Mouse (Mus musculus) midbrain, embryonic 11.5 days (tissue): ENCODE measurements at regions not wholly inside any gene's neighbourhood (a gene's known extent, or its start where the extent isn't known, plus 50 kb on each side); places are given as distances from the start of the nearest gene placed in this dataset.

Experiments
- ATAC-seq: fragments of 200-750 bp; cut with Nextera tagmentation; 2 replicates; pipeline ENCODE4 v1.8.0; 2017; ENCODE audit warnings: moderate TSS enrichment, moderate library complexity; ENCODE audit not compliant: low FRiP score
- DNase-seq: peaks from one replicate; pipeline ENCODE4 v3.0.0; 2015; ENCODE audit warnings: low spot score; ENCODE audit errors: missing footprints
- H3K27ac ChIP-seq: fragments of 300-500 bp; sonication (generic); 2 replicates; pipeline ENCODE4 v1.5.1; 2014; ENCODE audit warnings: low read depth, low read length
- H3K27me3 ChIP-seq: fragments of 300-500 bp; sonication (generic); 2 replicates; pipeline ENCODE4 v1.6.1; 2014; ENCODE audit warnings: mild to moderate bottlenecking, low read length, moderate library complexity, mixed read lengths; ENCODE audit not compliant: control insufficient read depth, insufficient read depth
- H3K36me3 ChIP-seq: fragments of 300-500 bp; sonication (generic); 2 replicates; pipeline ENCODE4 v1.6.1; 2014; ENCODE audit warnings: mild to moderate bottlenecking, low read length, moderate library complexity, mixed read lengths; ENCODE audit not compliant: control insufficient read depth, insufficient read depth
- H3K4me1 ChIP-seq: fragments of 300-500 bp; sonication (generic); 2 replicates; pipeline ENCODE4 v1.6.1; 2014; ENCODE audit warnings: low read length; ENCODE audit not compliant: control insufficient read depth, insufficient read depth
- H3K4me2 ChIP-seq: fragments of 300-500 bp; sonication (generic); 2 replicates; pipeline ENCODE4 v1.6.1; 2014; ENCODE audit warnings: mild to moderate bottlenecking, moderate library complexity
- H3K4me3 ChIP-seq: fragments of 300-500 bp; sonication (generic); 2 replicates; pipeline ENCODE4 v1.5.1; 2014; ENCODE audit warnings: low read depth, low read length
- H3K9ac ChIP-seq: fragments of 300-500 bp; sonication (generic); 2 replicates; pipeline ENCODE4 v1.6.1; 2014; ENCODE audit warnings: low read length
- H3K9me3 ChIP-seq: fragments of 300-500 bp; sonication (generic); 2 replicates; pipeline ENCODE4 v1.6.1; 2016; ENCODE audit warnings: low read length; ENCODE audit not compliant: control insufficient read depth
- WGBS: fragments of 180-500 bp; shearing (Covaris S2); extraction: QIAGEN DNeasy Blood & Tissue Kit; methylation state at CpG from one replicate; pipeline ENCODE4 v1.1.7; 2014; 5-methylcytosine and 5-hydroxymethylcytosine counted together

GRCm38 (mm10) chr10:3652522-3652921, 87.6 kb upstream of the Plekhg1 start:
- no peak overlapping the region for H3K27ac ChIP-seq
- H3K27me3 ChIP-seq, result no peaks in the 10 kb centered on the region
- H3K36me3 ChIP-seq, result no peaks in the 10 kb centered on the region
- WGBS, result 82% methylated on average over 3 of the region's 3 CpGs
- no peak for ATAC-seq
- H3K4me3 ChIP-seq, result no peak overlapping the region
- H3K9me3 ChIP-seq, result no peaks in the 10 kb centered on the region
- no peaks in the 10 kb centered on the region for H3K4me1 ChIP-seq
- H3K4me2 ChIP-seq, result no peak overlapping the region
- DNase-seq, result peak; percentile 57
- no peak overlapping the region for H3K9ac ChIP-seq

GRCm38 (mm10) chr10:3656081-3656480, 84.1 kb upstream of the Plekhg1 start:
- ATAC-seq (no peak), DNase-seq (peak; percentile 56)
- H3K27me3 ChIP-seq, result no peaks in the 10 kb centered on the region
- WGBS, result 84% methylated on average over 3 of the region's 3 CpGs
- H3K4me1 ChIP-seq, result no peaks in the 10 kb centered on the region
- H3K4me3 ChIP-seq, result no peak overlapping the region
- H3K36me3 ChIP-seq, result no peaks in the 10 kb centered on the region
- no peak overlapping the region for H3K9ac ChIP-seq
- H3K9me3 ChIP-seq, result no peaks in the 10 kb centered on the region
- no peak overlapping the region for H3K4me2 ChIP-seq
- H3K27ac ChIP-seq, result no peak overlapping the region

- Histone ChIP-seq H3K36me3 (no peaks in the 10 kb centered on the region), H3K9ac (no peak overlapping the region), H3K27ac (no peak overlapping the region), H3K4me1 (no peaks in the 10 kb centered on the region), H3K9me3 (no peaks in the 10 kb centered on the region), H3K4me2 (no peak overlapping the region), H3K4me3 (no peak overlapping the region), H3K27me3 (no peaks in the 10 kb centered on the region)
- DNase-seq, result no peak
- ATAC-seq, result no peak
- 84% methylated on average over 2 of the region's 2 CpGs for WGBS
Measured at GRCm38 (mm10) chr10:3662156-3662555, 78.0 kb upstream of the Plekhg1 start.

GRCm38 (mm10) chr10:3662571-3662970, 77.6 kb upstream of the Plekhg1 start:
- WGBS, result 80% methylated on average over 1 of the region's 1 CpGs
- DNase-seq, result no peak
- ATAC-seq, result no peak
- Histone ChIP-seq H3K4me2 (no peak overlapping the region), H3K4me3 (no peak overlapping the region), H3K27me3 (no peaks in the 10 kb centered on the region), H3K27ac (no peak overlapping the region), H3K9ac (no peak overlapping the region), H3K36me3 (no peaks in the 10 kb centered on the region), H3K9me3 (no peaks in the 10 kb centered on the region), H3K4me1 (no peaks in the 10 kb centered on the region)

GRCm38 (mm10) chr10:3663296-3663695, 76.9 kb upstream of the Plekhg1 start:
- Histone ChIP-seq H3K9ac (no peak overlapping the region), H3K4me2 (no peak overlapping the region), H3K9me3 (no peaks in the 10 kb centered on the region), H3K36me3 (no peaks in the 10 kb centered on the region), H3K27ac (no peak overlapping the region), H3K4me3 (no peak overlapping the region), H3K4me1 (no peaks in the 10 kb centered on the region), H3K27me3 (no peaks in the 10 kb centered on the region)
- no peak for DNase-seq
- ATAC-seq, result no peak

DNA sequence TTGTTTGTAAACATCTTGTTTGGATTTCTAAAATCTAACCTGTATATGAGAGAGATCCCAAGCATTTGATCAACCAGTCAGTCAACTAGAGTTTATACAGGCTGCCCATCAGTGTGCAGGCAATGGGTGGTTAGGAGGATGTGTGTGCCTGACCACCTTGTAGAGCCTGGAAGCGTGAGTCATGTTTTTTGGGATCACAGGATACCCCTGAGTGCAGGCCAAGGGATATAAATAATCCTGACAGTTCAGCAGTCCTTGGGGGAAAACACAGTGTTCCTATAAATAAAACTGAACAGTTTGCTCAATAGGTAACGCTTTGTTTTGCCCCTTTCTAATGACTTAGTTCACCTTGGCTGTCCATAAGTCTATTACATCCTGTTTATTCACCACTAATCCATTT, 55.7 kb upstream of the Plekhg1 start:
- DNase-seq (no peak), ATAC-seq (no peak)
- Histone ChIP-seq H3K27ac (no peak overlapping the region), H3K36me3 (no peaks in the 10 kb centered on the region), H3K4me2 (no peak overlapping the region), H3K27me3 (no peaks in the 10 kb centered on the region), H3K9ac (no peak overlapping the region), H3K9me3 (no peaks in the 10 kb centered on the region), H3K4me1 (no peaks in the 10 kb centered on the region), H3K4me3 (no peak overlapping the region)
- 88% methylated on average over 2 of the region's 2 CpGs for WGBS
